Mouse (Mus musculus) heart, embryonic 15.5 days (tissue): ENCODE results near the gene Rai1. TPM values are rescaled to one million over a fixed set of nuclear protein-coding genes. Genes with fewer than 3 reads are reported as not detected.

Experiments used
- ATAC-seq: fragments of 200-750 bp; cut with Nextera tagmentation; replicated peaks from 2 replicates; pipeline ENCODE4 v1.8.0; 2017; ENCODE audit warnings: low read depth, moderate TSS enrichment; ENCODE audit not compliant: insufficient number of reproducible peaks, insufficient read depth, low FRiP score
- H3K27ac ChIP-seq: fragments of 300-500 bp; sonication (generic); 2 replicates; pipeline ENCODE4 v1.5.1; 2015; ENCODE audit warnings: mild to moderate bottlenecking, inconsistent platforms
- H3K27me3 ChIP-seq: fragments of 300-500 bp; sonication (generic); 2 replicates; pipeline ENCODE4 v1.6.1; 2015; ENCODE audit warnings: inconsistent platforms
- H3K36me3 ChIP-seq: fragments of 300-500 bp; sonication (generic); 2 replicates; pipeline ENCODE4 v1.6.1; 2015; ENCODE audit warnings: mild to moderate bottlenecking, inconsistent platforms
- H3K4me1 ChIP-seq: fragments of 300-500 bp; sonication (generic); replicated peaks from 2 replicates; pipeline ENCODE4 v1.6.1; 2015; ENCODE audit warnings: inconsistent platforms
- H3K4me2 ChIP-seq: fragments of 300-500 bp; sonication (generic); 2 replicates; pipeline ENCODE4 v1.6.1; 2015; ENCODE audit warnings: inconsistent platforms, mild to moderate bottlenecking, moderate library complexity
- H3K4me3 ChIP-seq: fragments of 300-500 bp; sonication (generic); 2 replicates; pipeline ENCODE4 v1.5.1; 2015; ENCODE audit warnings: mild to moderate bottlenecking, inconsistent platforms
- H3K9ac ChIP-seq: fragments of 300-500 bp; sonication (generic); 2 replicates; pipeline ENCODE4 v1.6.1; 2015; ENCODE audit warnings: mild to moderate bottlenecking, inconsistent platforms
- H3K9me3 ChIP-seq: fragments of 300-500 bp; sonication (generic); replicated peaks from 2 replicates; pipeline ENCODE4 v1.6.1; 2016; ENCODE audit warnings: inconsistent platforms
- WGBS: fragments of 180-500 bp; shearing (Covaris S2); methylation state at CpG from one replicate; pipeline ENCODE4 v1.1.7; 2015; ENCODE audit warnings: mixed read lengths; 5-methylcytosine and 5-hydroxymethylcytosine counted together
- polyA plus RNA-seq: library from polyadenylated mRNA; unstranded; fragments of >200 nt; fragmentation: Nextera tagmentation; extraction: Ambion mirVana; gene quantifications from 2 replicates; pipeline ENCODE4 v1.2.1, GENCODE M21; 2015

Gene Rai1
- polyA plus RNA-seq, 1 experiment from 2014 or later = 12.8 TPM

GRCm38 (mm10) chr11:60211761-60212160 lies 106.9 kb downstream of the Rai1 start:
- Histone ChIP-seq H3K27ac (no peak overlapping the region), H3K4me1 (peaks cover 74% of the 10 kb centered on the region), H3K36me3 (peaks cover 3% of the 10 kb centered on the region; the same call in 1 of the 2 replicates), H3K4me3 (no peak overlapping the region), H3K9ac (no peak overlapping the region), H3K27me3 (no peaks in the 10 kb centered on the region), H3K4me2 (no peak overlapping the region), H3K9me3 (no peaks in the 10 kb centered on the region)
- no peak for ATAC-seq
- 68% methylated on average over 12 of the region's 12 CpGs for WGBS

DNA sequence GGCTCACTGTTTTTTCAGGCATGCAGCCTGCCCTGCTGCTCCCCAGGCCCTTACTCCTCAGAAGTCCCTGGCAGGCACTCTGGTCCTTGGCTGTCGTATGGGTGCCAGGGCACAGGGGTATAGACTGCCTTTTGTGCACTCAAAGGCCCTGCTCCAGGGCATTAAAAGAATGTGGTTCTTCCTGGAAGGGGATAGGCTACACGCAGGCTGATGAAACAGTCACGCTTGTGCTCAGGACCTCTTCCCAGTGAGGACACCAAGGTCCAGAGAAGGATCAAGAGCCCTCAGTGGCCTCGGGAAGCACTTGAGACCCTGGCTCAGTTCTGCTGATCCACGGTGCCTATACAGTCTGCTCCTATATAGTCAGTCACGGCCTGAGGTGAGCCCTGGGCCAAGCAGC lies 108.5 kb downstream of the Rai1 start:
- WGBS = 66% methylated on average over 6 of the region's 6 CpGs
- Histone ChIP-seq H3K4me3 (no peak overlapping the region), H3K4me2 (no peak overlapping the region), H3K9ac (no peak overlapping the region), H3K27me3 (no peaks in the 10 kb centered on the region), H3K36me3 (no peaks in the 10 kb centered on the region; the same call in 1 of the 2 replicates), H3K4me1 (peaks cover 68% of the 10 kb centered on the region), H3K9me3 (no peaks in the 10 kb centered on the region), H3K27ac (no peak overlapping the region)
- ATAC-seq = no peak

DNA sequence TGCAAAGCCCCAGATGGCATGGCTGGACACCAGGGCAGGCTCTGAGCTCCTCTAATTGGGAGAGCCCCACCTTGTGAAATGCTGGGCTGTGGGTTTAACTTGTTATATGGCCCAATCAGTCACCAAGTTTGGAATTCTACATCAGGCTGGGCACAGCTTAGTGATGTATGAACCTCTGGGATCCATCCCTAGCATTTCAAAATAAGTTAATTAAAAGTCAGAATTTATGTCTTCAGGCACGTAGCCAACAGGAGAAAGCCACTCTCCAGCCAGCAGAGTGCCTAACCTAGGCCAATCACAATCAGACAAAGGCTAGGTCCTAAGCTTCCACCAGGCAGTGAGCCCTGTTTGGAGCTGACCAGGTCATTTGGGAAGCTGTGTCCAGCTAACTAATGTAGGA lies 111.9 kb downstream of the Rai1 start:
- WGBS = 85% methylated on average over 1 of the region's 1 CpGs
- Histone ChIP-seq H3K4me1 (peaks cover 59% of the 10 kb centered on the region), H3K4me3 (no peak overlapping the region), H3K36me3 (no peaks in the 10 kb centered on the region; the same call in 1 of the 2 replicates), H3K27me3 (no peaks in the 10 kb centered on the region), H3K27ac (no peak overlapping the region), H3K9me3 (no peaks in the 10 kb centered on the region), H3K9ac (0 out of 2 replicates have a peak overlapping the region, but pooled peaks have one; percentile 1), H3K4me2 (no peak overlapping the region)
- no peak for ATAC-seq

GRCm38 (mm10) chr11:60217467-60217866 lies 112.7 kb downstream of the Rai1 start:
- no peak for ATAC-seq
- H3K9ac ChIP-seq = no peak overlapping the region
- H3K4me2 ChIP-seq = no peak overlapping the region
- no peak overlapping the region for H3K4me3 ChIP-seq
- peaks cover 54% of the 10 kb centered on the region for H3K4me1 ChIP-seq
- H3K27me3 ChIP-seq = no peaks in the 10 kb centered on the region
- no peak overlapping the region for H3K27ac ChIP-seq
- WGBS = 72% methylated on average over 7 of the region's 7 CpGs
- H3K36me3 ChIP-seq = no peaks in the 10 kb centered on the region; the same call in 1 of the 2 replicates
- H3K9me3 ChIP-seq = no peaks in the 10 kb centered on the region

- WGBS = 27% methylated on average over 8 of the region's 8 CpGs
- H3K27ac ChIP-seq = peak overlapping the region; percentile 92
- H3K9me3 ChIP-seq = no peaks in the 10 kb centered on the region
- H3K4me3 ChIP-seq = peak overlapping the region; percentile 72
- H3K27me3 ChIP-seq = no peaks in the 10 kb centered on the region
- peaks cover 55% of the 10 kb centered on the region for H3K4me1 ChIP-seq
- no peaks in the 10 kb centered on the region; the same call in 1 of the 2 replicates for H3K36me3 ChIP-seq
- no peak for ATAC-seq
- peak overlapping the region; percentile 80 for H3K4me2 ChIP-seq
- peak overlapping the region; percentile 77 for H3K9ac ChIP-seq
These were observed 114.8 kb downstream of the Rai1 start for GRCm38 (mm10) chr11:60219609-60220008.

DNA sequence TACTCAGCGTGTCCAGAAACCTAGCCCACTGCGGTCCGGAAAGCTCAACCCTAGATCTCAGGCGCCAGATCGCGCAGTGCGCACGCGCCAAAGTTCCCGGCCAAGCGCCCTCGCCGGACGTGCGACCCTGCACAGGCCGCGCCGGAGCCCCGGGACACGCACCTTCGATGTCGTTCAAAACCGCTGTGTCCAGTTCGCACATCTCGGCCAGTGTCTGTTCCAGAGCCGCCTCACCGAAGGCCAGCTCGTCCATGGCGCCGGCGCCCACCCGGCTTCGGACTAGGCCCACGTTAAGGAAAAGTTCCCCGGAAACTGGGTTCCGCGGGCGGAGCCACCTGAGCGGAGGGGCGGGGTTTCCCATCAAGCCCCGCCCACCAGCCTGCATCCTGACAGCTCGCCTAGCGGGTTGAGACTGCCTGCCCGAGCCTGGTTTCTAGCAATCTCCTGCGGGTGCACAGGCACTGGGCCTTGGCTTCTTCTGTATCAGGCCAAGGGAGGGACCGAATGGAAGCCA lies 115.5 kb downstream of the Rai1 start:
- Histone ChIP-seq H3K27ac (peak overlapping the region; percentile 92), H3K4me1 (peaks cover 58% of the 10 kb centered on the region)
- WGBS = under 1% methylated on average over 46 of the region's 46 CpGs

GRCm38 (mm10) chr11:60221425-60221824 lies 116.6 kb downstream of the Rai1 start:
- no peak overlapping the region for H3K9ac ChIP-seq
- no peaks in the 10 kb centered on the region for H3K27me3 ChIP-seq
- H3K36me3 ChIP-seq = no peaks in the 10 kb centered on the region
- no peaks in the 10 kb centered on the region for H3K9me3 ChIP-seq
- ATAC-seq = no peak
- whole genome bisulfite sequencing = 88% methylated on average over 6 of the region's 6 CpGs
- H3K4me3 ChIP-seq = no peak overlapping the region
- H3K27ac ChIP-seq = 0 out of 2 replicates have a peak overlapping the region, but pooled peaks have one; percentile 92
- no peak overlapping the region for H3K4me2 ChIP-seq
- peaks cover 59% of the 10 kb centered on the region for H3K4me1 ChIP-seq

More for the DNA sequence above, 115.5 kb downstream of the Rai1 start:
- Histone ChIP-seq H3K27me3 (no peaks in the 10 kb centered on the region), H3K4me3 (peak overlapping the region; percentile 72), H3K9ac (peak overlapping the region; percentile 77), H3K9me3 (no peaks in the 10 kb centered on the region), H3K4me2 (peak overlapping the region; percentile 80), H3K36me3 (no peaks in the 10 kb centered on the region; the same call in 1 of the 2 replicates)
- ATAC-seq = peak; percentile 76

DNA sequence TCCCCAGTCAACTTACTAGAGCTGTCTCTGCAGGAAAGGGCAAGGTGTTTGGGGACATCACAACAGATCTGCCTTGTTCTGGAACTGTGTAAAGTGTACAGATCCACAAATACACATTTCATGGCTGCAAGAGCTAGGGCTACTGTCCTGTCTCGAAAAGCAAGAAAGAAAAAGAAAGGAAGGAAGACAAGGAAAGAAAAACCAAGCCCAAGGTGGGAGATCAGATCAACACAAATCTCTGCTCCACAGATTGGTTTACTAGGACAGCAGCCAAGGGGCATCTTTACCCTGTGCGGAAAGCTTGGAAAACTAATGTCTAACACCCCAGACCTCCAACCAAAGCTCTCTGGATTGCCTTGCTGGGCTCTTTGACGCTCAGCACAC lies 117.3 kb downstream of the Rai1 start:
- peak overlapping the region; percentile 86 for H3K4me2 ChIP-seq
- no peaks in the 10 kb centered on the region for H3K9me3 ChIP-seq
- no peak for ATAC-seq
- peak overlapping the region; percentile 53 for H3K4me3 ChIP-seq
- peak overlapping the region; percentile 56; the same call in 1 of the 2 replicates for H3K9ac ChIP-seq
- H3K27me3 ChIP-seq = no peaks in the 10 kb centered on the region
- H3K4me1 ChIP-seq = peaks cover 53% of the 10 kb centered on the region
- WGBS = 50% methylated on average over 3 of the region's 3 CpGs
- no peaks in the 10 kb centered on the region for H3K36me3 ChIP-seq
- H3K27ac ChIP-seq = peak overlapping the region; percentile 95

- H3K27me3 ChIP-seq = no peaks in the 10 kb centered on the region
- peak within 1 kb of the TSS; percentile 86 for H3K4me2 ChIP-seq
- peak within 1 kb of the TSS; percentile 53 for H3K4me3 ChIP-seq
- H3K9ac ChIP-seq = peak within 1 kb of the TSS; percentile 56
- H3K4me1 ChIP-seq = peaks cover 48% of the 10 kb centered on the region
- peak within 1 kb of the TSS; percentile 95 for H3K27ac ChIP-seq
- H3K36me3 ChIP-seq = no peaks in the 10 kb centered on the region
- WGBS = 3% methylated on average over 46 of the region's 46 CpGs
- ATAC-seq = peak; percentile 73
- H3K9me3 ChIP-seq = no peaks in the 10 kb centered on the region
These were observed 117.8 kb downstream of the Rai1 start, which contains the start of gene Srebf1 for GRCm38 (mm10) chr11:60222469-60223236. TSS of gene Srebf1 (minus strand) at chr11:60222581.

- Histone ChIP-seq H3K27ac (peak overlapping the region; percentile 28), H3K9me3 (no peaks in the 10 kb centered on the region), H3K4me3 (no peak overlapping the region), H3K4me1 (peaks cover 48% of the 10 kb centered on the region), H3K9ac (no peak overlapping the region), H3K4me2 (no peak overlapping the region), H3K27me3 (no peaks in the 10 kb centered on the region), H3K36me3 (0 out of 2 replicates have a peak, but pooled peaks cover under 1% of the 10 kb centered on the region)
- 59% methylated on average over 4 of the region's 4 CpGs for WGBS
- no peak for ATAC-seq
These were observed 119.9 kb downstream of the Rai1 start for GRCm38 (mm10) chr11:60224676-60225075.

- H3K9ac ChIP-seq = no peak overlapping the region
- no peaks in the 10 kb centered on the region for H3K27me3 ChIP-seq
- no peak overlapping the region for H3K27ac ChIP-seq
- no peak overlapping the region for H3K4me3 ChIP-seq
- no peak for ATAC-seq
- no peaks in the 10 kb centered on the region for H3K9me3 ChIP-seq
- peaks cover 47% of the 10 kb centered on the region for H3K4me1 ChIP-seq
- no peak overlapping the region for H3K4me2 ChIP-seq
- H3K36me3 ChIP-seq = 0 out of 2 replicates have a peak, but pooled peaks cover 3% of the 10 kb centered on the region
- WGBS = 66% methylated on average over 1 of the region's 1 CpGs
These were observed 121.1 kb downstream of the Rai1 start for GRCm38 (mm10) chr11:60225874-60226273.
